Mouse (Mus musculus) embryonic facial prominence, embryonic 15.5 days (tissue): Measurements from ENCODE around the gene Nudt3. TPM values are rescaled to one million over a fixed set of nuclear protein-coding genes. Genes with fewer than 3 reads are reported as not detected.

Experiments used
- ATAC-seq: fragments of 200-750 bp; cut with Nextera tagmentation; 2 replicates; pipeline ENCODE4 v1.8.0; 2017; ENCODE audit warnings: low read depth, moderate TSS enrichment; ENCODE audit not compliant: insufficient number of reproducible peaks, low FRiP score, low TSS enrichment
- H3K27ac ChIP-seq: fragments of 300-500 bp; sonication (generic); replicated peaks from 2 replicates; pipeline ENCODE4 v1.5.1; 2015; ENCODE audit warnings: mild to moderate bottlenecking, inconsistent platforms
- H3K27me3 ChIP-seq: fragments of 300-500 bp; sonication (generic); 2 replicates; pipeline ENCODE4 v1.6.1; 2015; ENCODE audit warnings: inconsistent platforms
- H3K36me3 ChIP-seq: fragments of 300-500 bp; sonication (generic); 2 replicates; pipeline ENCODE4 v1.6.1; 2015; ENCODE audit warnings: mild to moderate bottlenecking, inconsistent platforms
- H3K4me1 ChIP-seq: fragments of 300-500 bp; sonication (generic); 2 replicates; pipeline ENCODE4 v1.6.1; 2015; ENCODE audit warnings: inconsistent platforms
- H3K4me2 ChIP-seq: fragments of 300-500 bp; sonication (generic); replicated peaks from 2 replicates; pipeline ENCODE4 v1.6.1; 2015; ENCODE audit warnings: mild to moderate bottlenecking, inconsistent platforms
- H3K4me3 ChIP-seq: fragments of 300-500 bp; sonication (generic); replicated peaks from 2 replicates; pipeline ENCODE4 v1.5.1; 2015; ENCODE audit warnings: mild to moderate bottlenecking, inconsistent platforms
- H3K9ac ChIP-seq: fragments of 300-500 bp; sonication (generic); 2 replicates; pipeline ENCODE4 v1.6.1; 2015; ENCODE audit warnings: inconsistent platforms
- H3K9me3 ChIP-seq: fragments of 300-500 bp; sonication (generic); replicated peaks from 2 replicates; pipeline ENCODE4 v1.6.1; 2016; ENCODE audit warnings: inconsistent platforms
- WGBS: fragments of 180-500 bp; shearing (Covaris S2); methylation state at CpG from one replicate; pipeline ENCODE4 v1.1.7; 2015; 5-methylcytosine and 5-hydroxymethylcytosine counted together
- polyA plus RNA-seq: library from polyadenylated mRNA; unstranded; fragments of >200 nt; fragmentation: Nextera tagmentation; extraction: Ambion mirVana; gene quantifications from 2 replicates; pipeline ENCODE4 v1.2.1, GENCODE M21; 2015

Gene Nudt3
- polyA plus RNA-seq, 1 experiment from 2014 or later = 99.3 TPM

- WGBS = 1% methylated on average over 10 of the region's 10 CpGs
- H3K4me2 ChIP-seq = no peak overlapping the region
- peaks cover 4% of the 10 kb centered on the region for H3K4me1 ChIP-seq
These were observed 88.6 kb downstream of the Nudt3 start for GRCm38 (mm10) chr17:27534718-27535117.

GRCm38 (mm10) chr17:27533354-27533753 lies 89.9 kb downstream of the Nudt3 start:
- Histone ChIP-seq H3K4me3 (no peak overlapping the region), H3K4me2 (no peak overlapping the region), H3K9ac (no peak overlapping the region), H3K27me3 (no peaks in the 10 kb centered on the region), H3K4me1 (peaks cover 4% of the 10 kb centered on the region), H3K27ac (no peak overlapping the region), H3K9me3 (no peaks in the 10 kb centered on the region), H3K36me3 (no peaks in the 10 kb centered on the region)
- WGBS = 85% methylated on average over 3 of the region's 3 CpGs
- ATAC-seq = no peak

More at GRCm38 (mm10) chr17:27534718-27535117, 88.6 kb downstream of the Nudt3 start:
- peak; percentile 69; the same call in 1 of the 2 replicates for ATAC-seq
- Histone ChIP-seq H3K27me3 (no peaks in the 10 kb centered on the region), H3K27ac (no peak overlapping the region), H3K36me3 (no peaks in the 10 kb centered on the region), H3K9me3 (no peaks in the 10 kb centered on the region), H3K9ac (no peak overlapping the region), H3K4me3 (no peak overlapping the region)

DNA sequence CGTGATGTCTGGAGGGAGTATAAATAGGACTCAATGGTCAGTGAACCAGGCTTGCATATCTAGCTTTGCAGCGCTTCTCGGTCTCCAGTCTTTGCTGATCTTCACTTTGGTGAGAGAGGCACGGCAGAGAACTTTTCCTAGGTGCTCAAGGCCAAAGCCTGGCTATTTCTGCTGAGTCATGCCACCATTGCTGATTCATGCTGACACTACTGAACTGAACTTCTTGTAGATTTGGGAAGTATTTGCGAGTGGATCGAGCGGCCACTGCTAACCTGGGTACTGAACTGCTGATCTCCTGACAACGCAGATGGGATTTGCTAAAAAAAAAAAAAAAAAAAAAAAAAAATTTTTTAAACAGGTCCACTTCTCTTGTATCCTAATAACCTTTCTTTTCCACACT lies 91.2 kb downstream of the Nudt3 start:
- H3K9ac ChIP-seq = no peak overlapping the region
- ATAC-seq = no peak
- H3K4me3 ChIP-seq = no peak overlapping the region
- peaks cover 4% of the 10 kb centered on the region for H3K4me1 ChIP-seq
- H3K27ac ChIP-seq = no peak overlapping the region
- H3K36me3 ChIP-seq = no peaks in the 10 kb centered on the region
- H3K27me3 ChIP-seq = no peaks in the 10 kb centered on the region
- 91% methylated on average over 8 of the region's 8 CpGs for WGBS
- no peak overlapping the region for H3K4me2 ChIP-seq
- H3K9me3 ChIP-seq = no peaks in the 10 kb centered on the region

Other genes with a start within 250 kb of the Nudt3 start
- 0.72 and 0.85 TPM in 2 replicates for gene Grm4, start 102.1 kb downstream of the Nudt3 start, polyA plus RNA-seq
- gene Hmga1, start 67.0 kb downstream of the Nudt3 start, polyA plus RNA-seq = 185 and 195 TPM in 2 replicates
- gene AI413582, start 57.7 kb downstream of the Nudt3 start, polyA plus RNA-seq = 32.5 and 35.3 TPM in 2 replicates
- not detected in 2 replicates for gene RPS10-NUDT3, start 11.7 kb upstream of the Nudt3 start, polyA plus RNA-seq
- 989 and 990 TPM in 2 replicates for gene Rps10, start 13.2 kb upstream of the Nudt3 start, polyA plus RNA-seq
- 5.2 and 5.3 TPM in 2 replicates for gene Pacsin1, start 32.0 kb upstream of the Nudt3 start, polyA plus RNA-seq
- gene Spdef, start 105.5 kb upstream of the Nudt3 start, polyA plus RNA-seq = 0.35 and 0.95 TPM in 2 replicates
- 18.2 and 20.6 TPM in 2 replicates for gene D17Wsu92e, start 197.2 kb upstream of the Nudt3 start, polyA plus RNA-seq
- gene Snrpc, start 214.7 kb upstream of the Nudt3 start, polyA plus RNA-seq = 271 and 285 TPM in 2 replicates
- gene Uhrf1bp1, start 232.9 kb upstream of the Nudt3 start, polyA plus RNA-seq = 5.1 and 6.2 TPM in 2 replicates